Mouse (Mus musculus) kidney, adult 2 months (tissue): ENCODE measurements around the gene Mctp1. TPM values are rescaled to one million over a fixed set of nuclear protein-coding genes. Genes with fewer than 3 reads are reported as not detected.

ENCODE experiments used
- DNase-seq: peaks from one replicate; pipeline ENCODE4 v3.0.0; 2021
- H3K27ac ChIP-seq: fragments of 200-500 bp; 2 replicates; pipeline ENCODE4 v1.5.1; 2012; ENCODE audit warnings: low read depth, low read length, control low read depth, inconsistent platforms; ENCODE audit not compliant: insufficient read depth
- H3K27me3 ChIP-seq: fragments of 200-500 bp; replicated peaks from 2 replicates; pipeline ENCODE4 v1.6.1; 2012; ENCODE audit warnings: mild to moderate bottlenecking, moderate library complexity, low read length, inconsistent platforms; ENCODE audit not compliant: control insufficient read depth, insufficient read depth
- H3K36me3 ChIP-seq: fragments of 200-500 bp; 2 replicates; pipeline ENCODE4 v1.6.1; 2012; ENCODE audit warnings: mild to moderate bottlenecking, moderate library complexity, low read length, inconsistent platforms; ENCODE audit not compliant: control insufficient read depth, insufficient read depth
- H3K4me1 ChIP-seq: fragments of 200-500 bp; 2 replicates; pipeline ENCODE4 v1.6.1; 2011; ENCODE audit warnings: low read length; ENCODE audit not compliant: control insufficient read depth, insufficient read depth
- H3K4me3 ChIP-seq: fragments of 200-500 bp; 2 replicates; pipeline ENCODE4 v1.5.1; 2011; ENCODE audit warnings: mild to moderate bottlenecking, low read depth, low read length, control low read depth; ENCODE audit not compliant: insufficient read depth
- CTCF ChIP-seq: fragments of 200-500 bp; conservative IDR thresholded peaks from 2 replicates; pipeline ENCODE4 v1.5.1; 2011; ENCODE audit warnings: low read depth, mild to moderate bottlenecking, control low read depth, low read length, moderate library complexity, mixed read lengths; ENCODE audit not compliant: insufficient read depth, insufficient read length
- POLR2A ChIP-seq: fragments of 200-500 bp; IDR thresholded peaks from one replicate; pipeline ENCODE4 v1.6.1; 2011; ENCODE audit warnings: low read depth, low read length, control low read depth
- WGBS: fragments of 180-500 bp; shearing (Covaris S2); methylation state at CpG from one replicate; pipeline ENCODE4 v1.1.7; 2018; 5-methylcytosine and 5-hydroxymethylcytosine counted together
- polyA plus RNA-seq: library from polyadenylated mRNA; depleted of rRNA; stranded (reverse); fragments of >200 nt; gene quantifications from 2 replicates; pipeline ENCODE4 v1.2.3, GENCODE M21; 2012; rRNA removed

Mctp1 gene
- polyA plus RNA-seq, 1 experiment = 0.14 TPM

GRCm38 (mm10) chr13:77049736-77050135 lies 665.4 kb downstream of the Mctp1 start:
- Histone ChIP-seq H3K27ac (no peak overlapping the region), H3K4me1 (no peaks in the 10 kb centered on the region), H3K27me3 (no peaks in the 10 kb centered on the region), H3K4me3 (no peak overlapping the region), H3K36me3 (no peaks in the 10 kb centered on the region)
- whole genome bisulfite sequencing = 68% methylated on average over 3 of the region's 3 CpGs
- TF ChIP-seq CTCF = no peak
- TF ChIP-seq POLR2A = no peak
- DNase-seq = no peak

- DNase-seq = no peak
- WGBS = 82% methylated on average over 1 of the region's 1 CpGs
Measured at GRCm38 (mm10) chr13:77063221-77063620, 678.9 kb downstream of the Mctp1 start.

GRCm38 (mm10) chr13:77068847-77069246 lies 684.5 kb downstream of the Mctp1 start:
- Histone ChIP-seq H3K4me1 (no peaks in the 10 kb centered on the region), H3K4me3 (no peak overlapping the region), H3K27ac (no peak overlapping the region), H3K36me3 (no peaks in the 10 kb centered on the region), H3K27me3 (no peaks in the 10 kb centered on the region)
- DNase-seq = no peak
- 89% methylated on average over 1 of the region's 1 CpGs for WGBS
- TF ChIP-seq POLR2A = no peak
- TF ChIP-seq CTCF = no peak

More at GRCm38 (mm10) chr13:77063221-77063620, 678.9 kb downstream of the Mctp1 start:
- Histone ChIP-seq H3K27ac (no peak overlapping the region), H3K27me3 (no peaks in the 10 kb centered on the region), H3K4me1 (no peaks in the 10 kb centered on the region), H3K4me3 (no peak overlapping the region), H3K36me3 (no peaks in the 10 kb centered on the region)
- TF ChIP-seq CTCF (no peak), POLR2A (no peak)

GRCm38 (mm10) chr13:77072030-77072429 lies 687.7 kb downstream of the Mctp1 start:
- TF ChIP-seq POLR2A (no peak), CTCF (no peak)
- H3K4me3 ChIP-seq = no peak overlapping the region
- no peak overlapping the region for H3K27ac ChIP-seq
- peaks cover 1% of the 10 kb centered on the region; the same call in 1 of the 2 replicates for H3K36me3 ChIP-seq
- H3K4me1 ChIP-seq = no peaks in the 10 kb centered on the region
- no peak for DNase-seq
- H3K27me3 ChIP-seq = no peaks in the 10 kb centered on the region

Other genes with a start within 250 kb of the Mctp1 start
- not detected in 2 replicates for gene Fam81b, start 79.5 kb upstream of the Mctp1 start, polyA plus RNA-seq